Mouse (Mus musculus) hindbrain, embryonic 11.5 days (tissue): ENCODE data around the gene Avp. TPM values are rescaled to one million over a fixed set of nuclear protein-coding genes. Genes with fewer than 3 reads are reported as not detected.

Experiments used
- ATAC-seq: fragments of 200-750 bp; cut with Nextera tagmentation; 2 replicates; pipeline ENCODE4 v1.8.0; 2017; ENCODE audit warnings: mild to moderate bottlenecking, moderate TSS enrichment, moderate library complexity; ENCODE audit not compliant: low FRiP score
- DNase-seq: peaks from one replicate; pipeline ENCODE4 v3.0.0-alpha.2; 2015; ENCODE audit warnings: low spot score
- H3K27ac ChIP-seq: fragments of 300-500 bp; sonication (generic); 2 replicates; pipeline ENCODE4 v1.5.1; 2014; ENCODE audit warnings: mild to moderate bottlenecking, low read depth, low read length
- H3K27me3 ChIP-seq: fragments of 300-500 bp; sonication (generic); 2 replicates; pipeline ENCODE4 v1.6.1; 2014; ENCODE audit warnings: mild to moderate bottlenecking, low read length, moderate library complexity, mixed read lengths; ENCODE audit not compliant: control insufficient read depth, insufficient read depth
- H3K36me3 ChIP-seq: fragments of 300-500 bp; sonication (generic); 2 replicates; pipeline ENCODE4 v1.6.1; 2014; ENCODE audit warnings: mild to moderate bottlenecking, low read length, moderate library complexity, mixed read lengths; ENCODE audit not compliant: control insufficient read depth, insufficient read depth
- H3K4me1 ChIP-seq: fragments of 300-500 bp; sonication (generic); replicated peaks from 2 replicates; pipeline ENCODE4 v1.6.1; 2014; ENCODE audit warnings: low read length, mixed read lengths; ENCODE audit not compliant: control insufficient read depth, insufficient read depth
- H3K4me2 ChIP-seq: fragments of 300-500 bp; sonication (generic); replicated peaks from 2 replicates; pipeline ENCODE4 v1.6.1; 2014; ENCODE audit warnings: mild to moderate bottlenecking, low read depth, low read length
- H3K4me3 ChIP-seq: fragments of 300-500 bp; sonication (generic); 2 replicates; pipeline ENCODE4 v1.5.1; 2014; ENCODE audit warnings: low read depth, low read length
- H3K9ac ChIP-seq: fragments of 300-500 bp; sonication (generic); 2 replicates; pipeline ENCODE4 v1.6.1; 2014; ENCODE audit warnings: low read depth, low read length
- H3K9me3 ChIP-seq: fragments of 300-500 bp; sonication (generic); 2 replicates; pipeline ENCODE4 v1.6.1; 2016; ENCODE audit warnings: low read length; ENCODE audit not compliant: control insufficient read depth
- WGBS: fragments of 180-500 bp; shearing (Covaris S2); extraction: QIAGEN DNeasy Blood & Tissue Kit; methylation state at CpG from one replicate; pipeline ENCODE4 v1.1.7; 2014; 5-methylcytosine and 5-hydroxymethylcytosine counted together
- polyA plus RNA-seq: library from polyadenylated mRNA; unstranded; fragments of >200 nt; fragmentation: Nextera tagmentation; extraction: Ambion mirVana; gene quantifications from 2 replicates; pipeline ENCODE4 v1.2.1, GENCODE M21; 2014

Avp gene
- polyA plus RNA-seq, 1 experiment from 2014 or later = not detected

- H3K36me3 ChIP-seq = peaks cover 6% of the 10 kb centered on the region; the same call in 1 of the 2 replicates
- H3K9me3 ChIP-seq = no peaks in the 10 kb centered on the region
- ATAC-seq (no peak), DNase-seq (no peak)
- H3K9ac ChIP-seq = no peak overlapping the region
- no peaks in the 10 kb centered on the region for H3K27me3 ChIP-seq
- H3K27ac ChIP-seq = no peak overlapping the region
- 87% methylated on average over 8 of the region's 8 CpGs for WGBS
- no peaks in the 10 kb centered on the region for H3K4me1 ChIP-seq
- H3K4me2 ChIP-seq = no peak overlapping the region
- H3K4me3 ChIP-seq = no peak overlapping the region
Observed at GRCm38 (mm10) chr2:130538876-130539546, 43.3 kb downstream of the Avp start.

GRCm38 (mm10) chr2:130536890-130537289 lies 45.5 kb downstream of the Avp start:
- Histone ChIP-seq H3K9me3 (no peaks in the 10 kb centered on the region), H3K9ac (no peak overlapping the region), H3K27ac (no peak overlapping the region), H3K4me3 (no peak overlapping the region), H3K36me3 (peaks cover 2% of the 10 kb centered on the region; the same call in 1 of the 2 replicates), H3K27me3 (no peaks in the 10 kb centered on the region), H3K4me2 (no peak overlapping the region), H3K4me1 (no peaks in the 10 kb centered on the region)
- ATAC-seq (no peak), DNase-seq (no peak)
- WGBS = 80% methylated on average over 3 of the region's 3 CpGs

- Histone ChIP-seq H3K4me2 (no peak overlapping the region), H3K27ac (no peak overlapping the region), H3K36me3 (peaks cover 3% of the 10 kb centered on the region; the same call in 1 of the 2 replicates), H3K9me3 (no peaks in the 10 kb centered on the region), H3K4me1 (no peaks in the 10 kb centered on the region), H3K27me3 (no peaks in the 10 kb centered on the region), H3K4me3 (no peak overlapping the region), H3K9ac (no peak overlapping the region)
- DNase-seq (no peak), ATAC-seq (no peak)
- WGBS = 94% methylated on average over 6 of the region's 6 CpGs
Observed at GRCm38 (mm10) chr2:130535017-130535416, 47.3 kb downstream of the Avp start.

- DNase-seq (no peak), ATAC-seq (no peak)
- peaks cover 3% of the 10 kb centered on the region; the same call in 1 of the 2 replicates for H3K36me3 ChIP-seq
- H3K27me3 ChIP-seq = no peaks in the 10 kb centered on the region
- no peaks in the 10 kb centered on the region for H3K4me1 ChIP-seq
- H3K9ac ChIP-seq = no peak overlapping the region
- no peaks in the 10 kb centered on the region for H3K9me3 ChIP-seq
- no peak overlapping the region for H3K4me2 ChIP-seq
- 91% methylated on average over 2 of the region's 2 CpGs for WGBS
- H3K27ac ChIP-seq = no peak overlapping the region
- no peak overlapping the region for H3K4me3 ChIP-seq
Observed at GRCm38 (mm10) chr2:130532201-130532600, 50.2 kb downstream of the Avp start.

Other genes with a start within 250 kb of the Avp start
- 31.8 and 32.1 TPM in 2 replicates for gene Cpxm1, start 185.0 kb downstream of the Avp start, polyA plus RNA-seq
- not detected in 2 replicates for gene Gm28372, start 177.3 kb downstream of the Avp start, polyA plus RNA-seq
- gene 1700020A23Rik, start 177.3 kb downstream of the Avp start, polyA plus RNA-seq = not detected in 2 replicates
- not detected in 2 replicates for gene Tmem239, start 176.1 kb downstream of the Avp start, polyA plus RNA-seq
- 70.2 and 78.5 TPM in 2 replicates for gene Vps16, start 158.2 kb downstream of the Avp start, polyA plus RNA-seq
- 8.1 and 10.3 TPM in 2 replicates for gene Pced1a, start 157.9 kb downstream of the Avp start, polyA plus RNA-seq
- gene Ptpra, start 132.3 kb downstream of the Avp start, polyA plus RNA-seq = 102 TPM in 2 replicates
- gene Mrps26, start 18.8 kb downstream of the Avp start, polyA plus RNA-seq = 77.4 and 86.5 TPM in 2 replicates
- not detected in 2 replicates for gene Oxt, start 6.4 kb downstream of the Avp start, polyA plus RNA-seq
- gene Fastkd5, start 47.5 kb upstream of the Avp start, polyA plus RNA-seq = 20.2 and 22.0 TPM in 2 replicates
- 16.3 and 17.3 TPM in 2 replicates for gene Ubox5, start 47.5 kb upstream of the Avp start, polyA plus RNA-seq
- 0.98 and 1.6 TPM in 2 replicates for gene Lzts3, start 60.2 kb upstream of the Avp start, polyA plus RNA-seq
- 50.2 and 57.7 TPM in 2 replicates for gene Ddrgk1, start 82.1 kb upstream of the Avp start, polyA plus RNA-seq
- gene Itpa, start 85.1 kb upstream of the Avp start, polyA plus RNA-seq = 132 and 137 TPM in 2 replicates
- 0.15 and 0.39 TPM in 2 replicates for gene Slc4a11, start 115.0 kb upstream of the Avp start, polyA plus RNA-seq